Mouse (Mus musculus) bone marrow, adult 2 months (tissue): ENCODE results near the gene Eif3i.
A peak's percentile ranks its signal among the peaks of the same experiment; 100 is the strongest.

ENCODE experiments used
- CTCF ChIP-seq: fragments of 200-500 bp; IDR thresholded peaks from 2 replicates; pipeline ENCODE4 v1.5.1; 2011; ENCODE audit warnings: low read length, control low read depth; ENCODE audit not compliant: control insufficient read depth, insufficient read depth
- POLR2A ChIP-seq: fragments of 200-500 bp; IDR thresholded peaks from 2 replicates; pipeline ENCODE4 v1.6.1; 2011; ENCODE audit warnings: low read depth, mild to moderate bottlenecking, control low read depth, low read length, borderline replicate concordance; ENCODE audit not compliant: control insufficient read depth

- peak; percentile 74; the same call in 1 of the 2 replicates for TF ChIP-seq POLR2A
- TF ChIP-seq CTCF: no peak
Observed at GRCm38 (mm10) chr4:129600233-129601158, at the start of gene Eif3i, which contains the start of gene Tmem234.
